Mouse (Mus musculus) midbrain, embryonic 10.5 days (tissue): ENCODE data around the gene Cacna1s. TPM values are rescaled to one million over a fixed set of nuclear protein-coding genes. Genes with fewer than 3 reads are reported as not detected.
A peak's percentile ranks its signal among the peaks of the same experiment; 100 is the strongest.

Experiments
- DNase-seq: peaks from one replicate; pipeline ENCODE4 v3.0.0-alpha.2; 2017; ENCODE audit warnings: low spot score
- H3K27ac ChIP-seq: fragments of 300-500 bp; sonication (generic); replicated peaks from 2 replicates; pipeline ENCODE4 v1.5.1; 2016; ENCODE audit warnings: mild to moderate bottlenecking
- H3K27me3 ChIP-seq: fragments of 300-500 bp; sonication (generic); 2 replicates; pipeline ENCODE4 v1.6.1; 2016; ENCODE audit warnings: low read depth, mild to moderate bottlenecking; ENCODE audit not compliant: poor library complexity, severe bottlenecking
- H3K36me3 ChIP-seq: fragments of 300-500 bp; sonication (generic); 2 replicates; pipeline ENCODE4 v1.6.1; 2016; ENCODE audit warnings: mild to moderate bottlenecking, moderate library complexity
- H3K4me1 ChIP-seq: fragments of 300-500 bp; sonication (generic); 2 replicates; pipeline ENCODE4 v1.6.1; 2016
- H3K4me3 ChIP-seq: fragments of 300-500 bp; sonication (generic); 2 replicates; pipeline ENCODE4 v1.5.1; 2016; ENCODE audit warnings: mild to moderate bottlenecking, moderate library complexity
- H3K9me3 ChIP-seq: fragments of 300-500 bp; sonication (generic); replicated peaks from 2 replicates; pipeline ENCODE4 v1.6.1; 2016; ENCODE audit warnings: mild to moderate bottlenecking
- WGBS: fragments of 180-500 bp; shearing (Covaris S2); methylation state at CpG from one replicate; pipeline ENCODE4 v1.1.7; 2016; 5-methylcytosine and 5-hydroxymethylcytosine counted together
- polyA plus RNA-seq: library from polyadenylated mRNA; unstranded; fragments of >200 nt; fragmentation: Nextera tagmentation; extraction: Ambion mirVana; gene quantifications from 2 replicates; pipeline ENCODE4 v1.2.1, GENCODE M21; 2016

Cacna1s gene
- polyA plus RNA-seq, 1 experiment from 2014 or later = not detected

DNA sequence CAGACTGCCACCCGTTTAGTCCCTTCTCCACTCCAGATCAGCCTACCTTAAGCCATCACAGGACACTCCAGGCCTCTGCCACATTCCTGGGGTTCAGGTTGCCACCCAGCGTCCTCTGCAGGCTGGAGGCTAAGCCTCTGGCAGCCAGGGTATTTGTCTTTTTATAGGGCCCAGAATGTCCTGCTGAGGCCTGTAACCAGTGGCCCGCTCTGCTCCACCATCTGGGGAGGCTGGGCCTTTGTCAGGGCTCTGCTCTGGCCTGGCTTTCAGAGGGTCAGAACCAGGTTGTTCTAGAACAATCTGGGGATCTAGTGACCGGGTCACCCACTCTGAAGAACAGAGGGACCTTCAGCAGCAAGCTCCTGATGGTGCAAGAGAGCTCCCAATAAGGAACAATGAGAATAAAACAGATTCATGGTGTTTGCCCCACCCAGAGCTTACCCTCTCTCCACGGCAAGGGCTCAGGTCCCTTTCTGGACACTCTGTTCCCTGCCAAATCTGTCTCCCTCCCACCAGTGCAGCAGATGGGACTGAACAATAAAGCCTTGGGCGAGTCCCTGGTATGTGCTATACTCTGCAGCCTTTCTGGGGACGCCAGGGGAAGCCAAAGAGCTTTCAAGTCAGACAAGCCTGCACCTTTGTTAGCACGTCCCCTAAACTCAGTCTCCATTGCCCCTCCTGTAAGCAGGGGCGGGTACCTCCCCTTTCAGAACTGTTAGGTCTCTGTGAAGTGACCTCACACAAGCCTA, 8.7 kb downstream of the Cacna1s start:
- peak overlapping the region; percentile 6; the same call in 1 of the 2 replicates for H3K27ac ChIP-seq
- H3K9me3 ChIP-seq = no peaks in the 10 kb centered on the region
- no peaks in the 10 kb centered on the region for H3K36me3 ChIP-seq
- DNase-seq = peak; percentile 11
- peaks cover 19% of the 10 kb centered on the region for H3K4me1 ChIP-seq
- H3K27me3 ChIP-seq = no peaks in the 10 kb centered on the region
- H3K4me3 ChIP-seq = no peak overlapping the region
- WGBS = 61% methylated on average over 9 of the region's 9 CpGs

GRCm38 (mm10) chr1:136061790-136062141, 9.2 kb downstream of the Cacna1s start:
- Histone ChIP-seq H3K9me3 (no peaks in the 10 kb centered on the region), H3K27ac (no peak overlapping the region), H3K27me3 (no peaks in the 10 kb centered on the region), H3K4me3 (no peak overlapping the region), H3K4me1 (peaks cover 13% of the 10 kb centered on the region), H3K36me3 (no peaks in the 10 kb centered on the region)
- DNase-seq = peak; percentile 8
- 92% methylated on average over 7 of the region's 7 CpGs for WGBS

GRCm38 (mm10) chr1:136063991-136064390, 11.4 kb downstream of the Cacna1s start:
- no peak overlapping the region for H3K27ac ChIP-seq
- WGBS = 81% methylated on average over 5 of the region's 5 CpGs
- no peaks in the 10 kb centered on the region for H3K27me3 ChIP-seq
- peaks cover 6% of the 10 kb centered on the region for H3K4me1 ChIP-seq
- no peaks in the 10 kb centered on the region for H3K36me3 ChIP-seq
- H3K9me3 ChIP-seq = no peaks in the 10 kb centered on the region
- H3K4me3 ChIP-seq = no peak overlapping the region
- DNase-seq = no peak

GRCm38 (mm10) chr1:136066621-136067020, 14.1 kb downstream of the Cacna1s start:
- H3K9me3 ChIP-seq = no peaks in the 10 kb centered on the region
- H3K27ac ChIP-seq = no peak overlapping the region
- H3K36me3 ChIP-seq = no peaks in the 10 kb centered on the region
- no peaks in the 10 kb centered on the region for H3K27me3 ChIP-seq
- WGBS = 67% methylated on average over 1 of the region's 1 CpGs
- DNase-seq = no peak
- H3K4me3 ChIP-seq = no peak overlapping the region
- H3K4me1 ChIP-seq = peaks cover 11% of the 10 kb centered on the region

DNA sequence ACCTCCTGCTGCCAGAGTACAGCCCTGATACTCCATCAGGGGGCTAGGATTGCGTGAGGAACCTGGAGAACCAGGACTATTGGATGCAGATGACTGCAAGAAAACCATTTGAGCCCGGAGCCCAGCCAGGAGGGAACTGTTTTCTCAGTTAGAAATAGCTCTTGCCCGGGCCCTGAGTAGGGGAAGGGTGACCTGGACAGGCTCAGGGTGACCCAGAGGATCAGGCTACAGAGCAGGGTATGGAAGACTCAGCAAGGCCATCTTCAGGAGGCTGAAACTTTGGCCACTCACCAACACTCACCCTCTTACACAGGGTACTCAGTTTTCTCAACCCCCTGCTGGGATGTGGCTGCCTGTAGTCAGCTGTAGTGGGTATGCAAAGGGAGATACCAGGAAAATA, 15.0 kb downstream of the Cacna1s start:
- Histone ChIP-seq H3K27ac (no peak overlapping the region), H3K27me3 (no peaks in the 10 kb centered on the region), H3K36me3 (no peaks in the 10 kb centered on the region), H3K4me3 (no peak overlapping the region), H3K9me3 (no peaks in the 10 kb centered on the region), H3K4me1 (peaks cover 11% of the 10 kb centered on the region; the same call in 1 of the 2 replicates)
- 66% methylated on average over 3 of the region's 3 CpGs for WGBS
- no peak for DNase-seq

GRCm38 (mm10) chr1:136076086-136076485, 23.5 kb downstream of the Cacna1s start:
- Histone ChIP-seq H3K4me3 (no peak overlapping the region), H3K27ac (no peak overlapping the region), H3K36me3 (no peaks in the 10 kb centered on the region), H3K4me1 (no peaks in the 10 kb centered on the region), H3K9me3 (no peaks in the 10 kb centered on the region), H3K27me3 (peaks cover 21% of the 10 kb centered on the region; the same call in 1 of the 2 replicates)
- DNase-seq = peak; percentile 50
- 9% methylated on average over 3 of the region's 3 CpGs for WGBS

DNA sequence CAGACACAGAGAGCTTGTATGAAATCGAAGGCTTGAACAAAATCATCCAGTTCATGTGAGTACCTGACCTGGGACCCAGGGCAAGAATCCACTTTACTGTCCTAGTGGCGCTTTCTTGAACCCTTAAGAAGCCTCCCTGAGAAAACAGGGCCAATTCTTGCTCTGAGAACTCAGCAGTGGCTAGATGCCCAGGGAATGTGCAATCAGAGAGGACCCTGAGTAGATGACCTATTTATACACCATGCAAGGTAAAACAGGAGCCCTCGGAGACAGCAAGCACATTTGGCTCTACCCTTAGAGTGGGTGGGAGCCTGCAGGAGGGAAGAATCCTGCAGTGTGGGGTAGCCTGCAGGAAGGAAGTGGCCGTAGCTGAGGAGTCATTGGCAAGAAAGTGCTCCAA, 25.1 kb downstream of the Cacna1s start:
- WGBS = 72% methylated on average over 4 of the region's 4 CpGs
- Histone ChIP-seq H3K9me3 (no peaks in the 10 kb centered on the region), H3K27me3 (peaks cover 21% of the 10 kb centered on the region; the same call in 1 of the 2 replicates), H3K36me3 (no peaks in the 10 kb centered on the region), H3K27ac (no peak overlapping the region), H3K4me1 (no peaks in the 10 kb centered on the region), H3K4me3 (no peak overlapping the region)
- no peak for DNase-seq

DNA sequence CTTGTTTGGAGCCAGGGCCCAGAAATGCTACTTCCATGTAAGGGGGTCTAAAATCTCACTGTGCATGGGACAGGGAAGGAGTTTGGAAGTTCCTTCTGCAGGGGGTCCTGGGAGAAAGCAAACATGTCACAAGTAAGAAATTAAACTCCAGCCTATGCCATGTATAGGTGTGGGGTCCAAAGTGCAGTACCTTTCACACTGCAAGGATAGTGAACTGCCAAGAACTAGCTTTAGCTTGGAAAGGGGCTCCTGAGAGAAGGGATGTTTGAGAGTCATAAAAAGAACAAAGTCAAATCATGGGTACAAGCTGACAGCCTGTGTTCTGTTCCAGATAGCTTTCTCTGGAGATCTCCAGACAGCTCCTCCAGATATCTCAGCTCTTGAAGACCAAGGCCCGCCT, 28.6 kb downstream of the Cacna1s start:
- no peaks in the 10 kb centered on the region for H3K9me3 ChIP-seq
- no peaks in the 10 kb centered on the region for H3K4me1 ChIP-seq
- 87% methylated on average over 1 of the region's 1 CpGs for WGBS
- peaks cover 13% of the 10 kb centered on the region; the same call in 1 of the 2 replicates for H3K27me3 ChIP-seq
- no peak overlapping the region for H3K27ac ChIP-seq
- H3K36me3 ChIP-seq = no peaks in the 10 kb centered on the region
- no peak for DNase-seq
- H3K4me3 ChIP-seq = no peak overlapping the region

- DNase-seq = no peak
- H3K4me3 ChIP-seq = no peak overlapping the region
- H3K36me3 ChIP-seq = no peaks in the 10 kb centered on the region
- H3K9me3 ChIP-seq = no peaks in the 10 kb centered on the region
- no peak overlapping the region for H3K27ac ChIP-seq
- 76% methylated on average over 3 of the region's 3 CpGs for WGBS
- H3K27me3 ChIP-seq = no peaks in the 10 kb centered on the region
- H3K4me1 ChIP-seq = peaks cover 4% of the 10 kb centered on the region; the same call in 1 of the 2 replicates
These were observed 33.6 kb downstream of the Cacna1s start for GRCm38 (mm10) chr1:136085988-136086685.

GRCm38 (mm10) chr1:136089368-136090165, 37.0 kb downstream of the Cacna1s start:
- no peak for DNase-seq
- Histone ChIP-seq H3K9me3 (no peaks in the 10 kb centered on the region), H3K4me3 (no peak overlapping the region), H3K4me1 (peaks cover 4% of the 10 kb centered on the region; the same call in 1 of the 2 replicates), H3K27ac (no peak overlapping the region), H3K36me3 (no peaks in the 10 kb centered on the region), H3K27me3 (no peaks in the 10 kb centered on the region)
- WGBS = 80% methylated on average over 9 of the region's 9 CpGs

DNA sequence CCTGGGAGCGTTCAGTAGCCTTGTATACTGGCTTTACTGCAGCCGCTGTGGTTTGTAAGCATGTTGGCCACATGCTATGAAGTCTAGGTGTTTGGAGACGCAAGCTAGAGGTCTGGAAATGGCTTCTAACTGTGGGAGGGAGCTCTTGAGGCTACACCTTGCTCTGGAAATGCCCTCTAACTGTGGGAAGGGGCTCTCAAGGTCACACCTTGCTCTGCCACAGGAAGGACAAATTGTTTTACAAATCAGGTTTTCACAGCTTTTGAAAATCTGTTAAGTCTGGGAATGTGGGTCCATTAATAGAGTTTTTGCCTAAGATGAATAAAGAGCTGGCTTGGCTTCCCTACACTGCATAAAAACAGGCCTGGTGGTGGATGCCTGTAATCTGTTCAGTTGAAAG, 41.2 kb downstream of the Cacna1s start:
- peaks cover 4% of the 10 kb centered on the region; the same call in 1 of the 2 replicates for H3K4me1 ChIP-seq
- H3K4me3 ChIP-seq = no peak overlapping the region
- H3K27me3 ChIP-seq = no peaks in the 10 kb centered on the region
- no peak for DNase-seq
- no peaks in the 10 kb centered on the region for H3K36me3 ChIP-seq
- 80% methylated on average over 3 of the region's 3 CpGs for WGBS
- no peak overlapping the region for H3K27ac ChIP-seq
- no peaks in the 10 kb centered on the region for H3K9me3 ChIP-seq

DNA sequence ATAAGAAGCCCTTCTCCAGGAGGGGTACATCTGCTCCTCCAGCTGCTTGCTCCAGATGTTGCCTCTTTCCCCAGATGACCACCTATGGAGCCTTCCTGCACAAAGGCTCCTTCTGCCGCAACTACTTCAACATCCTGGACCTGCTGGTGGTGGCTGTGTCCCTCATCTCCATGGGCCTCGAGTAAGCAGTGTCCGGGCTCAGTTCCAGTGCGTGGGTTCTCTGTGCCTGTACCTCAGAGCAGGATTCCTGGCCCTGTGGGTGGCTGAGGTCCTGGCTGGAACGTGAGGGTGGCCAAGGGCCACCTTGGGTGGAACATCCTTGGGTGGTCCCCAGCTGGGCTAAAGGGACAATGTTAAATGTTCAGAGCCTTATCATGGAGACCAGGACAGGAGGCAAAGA, 42.3 kb downstream of the Cacna1s start:
- no peaks in the 10 kb centered on the region for H3K36me3 ChIP-seq
- H3K27me3 ChIP-seq = no peaks in the 10 kb centered on the region
- peaks cover 3% of the 10 kb centered on the region; the same call in 1 of the 2 replicates for H3K4me1 ChIP-seq
- no peak overlapping the region for H3K4me3 ChIP-seq
- H3K27ac ChIP-seq = no peak overlapping the region
- H3K9me3 ChIP-seq = no peaks in the 10 kb centered on the region
- WGBS = 86% methylated on average over 5 of the region's 5 CpGs
- no peak for DNase-seq
